9 mouse cellular contexts compared by ENCODE assay signal in the genomic region with DNA sequence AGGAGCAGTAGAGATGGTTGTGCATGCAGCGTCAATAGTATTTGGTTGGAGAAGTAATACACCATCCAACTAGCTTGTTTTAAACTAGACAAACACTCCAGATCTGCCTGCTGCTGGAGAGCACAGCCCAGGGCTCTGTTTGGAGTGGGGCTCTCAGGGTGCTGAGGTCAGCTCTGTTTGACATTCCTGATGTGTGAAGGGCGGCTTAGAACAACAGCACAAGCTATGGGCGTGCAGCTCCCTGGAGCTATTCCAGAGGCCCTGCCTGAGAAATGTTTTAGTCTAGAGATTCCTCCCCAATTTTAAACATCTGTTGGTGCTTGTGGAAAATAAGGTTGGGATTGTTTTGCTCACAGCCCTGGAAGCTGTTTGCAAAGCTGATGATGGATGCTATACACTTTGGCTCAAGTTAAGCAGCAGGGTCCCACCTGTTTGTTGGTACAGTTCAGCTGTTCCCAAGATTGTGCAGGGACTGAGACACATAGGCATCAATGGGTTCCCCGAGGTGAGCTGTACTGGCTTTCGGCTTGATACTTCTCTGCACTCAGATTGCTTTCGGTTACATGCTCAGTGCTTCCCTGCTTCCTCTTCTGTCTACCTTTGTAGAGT. TPM values are rescaled to one million over a fixed set of nuclear protein-coding genes. Genes with fewer than 3 reads are reported as not detected.
DNase-seq lines count a peak whose midpoint lies in the region; ATAC-seq lines count a peak whose summit lies in the region.
"Had no signal": no experiment of that assay in that cellular context is flagged by ENCODE, and none has a peak within 500 bp of the region (broad histone marks: within the 10 kb centered on the region; RNA-seq: fewer than 3 reads in every experiment).

No protein-coding gene starts in this region.

- no peaks in the 10 kb centered on the region for H3K27me3 ChIP-seq in embryonic facial prominence, embryonic 14.5 days (replicated peaks; ENCODE audit: control insufficient read depth, insufficient read depth, low read length)
- H3K27me3 ChIP-seq in midbrain, embryonic 16.5 days (ENCODE audit: control insufficient read depth, insufficient read depth, low read depth, low read length): no peaks in the 10 kb centered on the region

- H3K4me2 ChIP-seq in embryonic facial prominence, embryonic 14.5 days (ENCODE audit: low read depth, low read length): no peak overlapping the region
- no peak overlapping the region for H3K4me2 ChIP-seq in midbrain, embryonic 16.5 days (ENCODE audit: low read length)
- H3K4me2 ChIP-seq: liver, embryonic 15.5 days had no signal

- no peak overlapping the region for H3K9ac ChIP-seq in embryonic facial prominence, embryonic 14.5 days (ENCODE audit: low read depth, low read length)
- H3K9ac ChIP-seq in midbrain, embryonic 16.5 days (ENCODE audit: low read depth, low read length): no peak overlapping the region
- H3K9ac ChIP-seq: liver, embryonic 15.5 days had no signal

- WGBS in embryonic facial prominence, embryonic 14.5 days: 22% methylated on average over 6 of the region's 6 CpGs
- WGBS in midbrain, embryonic 16.5 days: 70% methylated on average over 6 of the region's 6 CpGs

- H3K4me1 ChIP-seq in embryonic facial prominence, embryonic 14.5 days (ENCODE audit: control insufficient read depth, insufficient read depth, low read length): peaks cover 34% of the 10 kb centered on the region
- H3K4me1 ChIP-seq in midbrain, embryonic 16.5 days (ENCODE audit: control insufficient read depth, insufficient read depth, low read length): no peaks in the 10 kb centered on the region
- H3K4me1 ChIP-seq: liver, embryonic 15.5 days had no signal

- peak; percentile 20 for DNase-seq in adrenal gland, postnatal 10 days
- no peak for DNase-seq in adrenal gland, adult 18-20 months (ENCODE audit: low spot score in 2 of 2)
- DNase-seq in embryonic facial prominence, embryonic 14.5 days (ENCODE audit: low spot score): peak; percentile 91
- peak; percentile 16 to 36 for DNase-seq in kidney, adult 8-10 months
- peak; percentile 89 for DNase-seq in lung, postnatal 25 days (ENCODE audit: low spot score)
- no peak for DNase-seq in right cerebral cortex, postnatal 14 days

- no peaks in the 10 kb centered on the region for H3K36me3 ChIP-seq in embryonic facial prominence, embryonic 14.5 days (ENCODE audit: control insufficient read depth, insufficient read depth, low read length)
- H3K36me3 ChIP-seq in midbrain, embryonic 16.5 days (ENCODE audit: control insufficient read depth, insufficient read depth, low read length): no peaks in the 10 kb centered on the region
- H3K36me3 ChIP-seq: liver, embryonic 15.5 days had no signal

- H3K9me3 ChIP-seq in embryonic facial prominence, embryonic 14.5 days (ENCODE audit: control insufficient read depth, low read length): no peaks in the 10 kb centered on the region
- H3K9me3 ChIP-seq in midbrain, embryonic 16.5 days (replicated peaks; ENCODE audit: control insufficient read depth, low read length, poor library complexity, severe bottlenecking): no peaks in the 10 kb centered on the region
- H3K9me3 ChIP-seq: liver, embryonic 15.5 days had no signal

- ATAC-seq in embryonic facial prominence, embryonic 14.5 days (ENCODE audit: low read depth): peak; percentile 93
- no peak for ATAC-seq in CD4-positive, CD25-positive, alpha-beta regulatory T cell, adult 4 months
- ATAC-seq in midbrain, embryonic 16.5 days: no peak

- no peak overlapping the region for H3K4me3 ChIP-seq in embryonic facial prominence, embryonic 14.5 days (ENCODE audit: low read depth, low read length)
- H3K4me3 ChIP-seq in midbrain, embryonic 16.5 days (ENCODE audit: low read depth, low read length): no peak overlapping the region
- H3K4me3 ChIP-seq: liver, embryonic 15.5 days had no signal

- H3K27ac ChIP-seq in embryonic facial prominence, embryonic 14.5 days (replicated peaks; ENCODE audit: low read depth, low read length): peak overlapping the region; percentile 64
- H3K27ac ChIP-seq in midbrain, embryonic 16.5 days (ENCODE audit: low read length): no peak overlapping the region
- H3K27ac ChIP-seq: liver, embryonic 15.5 days had no signal

RNA-seq across cellular contexts. Expression of a gene that starts 35.4 kb away (rescaled TPM):
- total RNA-seq in adrenal gland, postnatal 10 days (2021): not detected
- total RNA-seq in adrenal gland, adult 18-20 months (2021): not detected
- 0.08 TPM in 1 of 2 replicates, not detected in the other for polyA plus RNA-seq in embryonic facial prominence, embryonic 14.5 days (2014; fragmentation: Nextera tagmentation; extraction: Ambion mirVana)
- polyA plus RNA-seq in CD4-positive, CD25-positive, alpha-beta regulatory T cell, adult 4 months (2017; shearing (Covaris generic)): not detected
- polyA plus RNA-seq in midbrain, embryonic 16.5 days (2015; fragmentation: Nextera tagmentation; extraction: Ambion mirVana): not detected in 2 replicates
- polyA plus RNA-seq: liver, embryonic 15.5 days had no signal

Comparison
In these comparisons a context has a peak if more than half of its experiments do, and no peak if none do; other contexts are left out.
1. DNase-seq: peak in adrenal gland, postnatal 10 days (single experiment), embryonic facial prominence, embryonic 14.5 days (single experiment), kidney, adult 8-10 months (2 of 2) and lung, postnatal 25 days (single experiment); none in adrenal gland, adult 18-20 months (0 of 2) and right cerebral cortex, postnatal 14 days (single experiment).